Mouse (Mus musculus) midbrain, embryonic 16.5 days (tissue): ENCODE results near the gene Celf1. TPM values are rescaled to one million over a fixed set of nuclear protein-coding genes. Genes with fewer than 3 reads are reported as not detected.

Experiments
- ATAC-seq: fragments of 200-750 bp; cut with Nextera tagmentation; 2 replicates; pipeline ENCODE4 v1.8.0; 2017; ENCODE audit warnings: moderate TSS enrichment
- H3K27ac ChIP-seq: fragments of 300-500 bp; sonication (generic); 2 replicates; pipeline ENCODE4 v1.5.1; 2014; ENCODE audit warnings: mild to moderate bottlenecking, low read length, mixed read lengths
- H3K27me3 ChIP-seq: fragments of 300-500 bp; sonication (generic); 2 replicates; pipeline ENCODE4 v1.6.1; 2014; ENCODE audit warnings: low read depth, low read length, mixed read lengths; ENCODE audit not compliant: control insufficient read depth, insufficient read depth
- H3K36me3 ChIP-seq: fragments of 300-500 bp; sonication (generic); 2 replicates; pipeline ENCODE4 v1.6.1; 2014; ENCODE audit warnings: mild to moderate bottlenecking, low read length, moderate library complexity, mixed read lengths; ENCODE audit not compliant: control insufficient read depth, insufficient read depth
- H3K4me1 ChIP-seq: fragments of 300-500 bp; sonication (generic); 2 replicates; pipeline ENCODE4 v1.6.1; 2014; ENCODE audit warnings: mild to moderate bottlenecking, low read length, mixed read lengths; ENCODE audit not compliant: control insufficient read depth, insufficient read depth
- H3K4me2 ChIP-seq: fragments of 300-500 bp; sonication (generic); 2 replicates; pipeline ENCODE4 v1.6.1; 2014; ENCODE audit warnings: mild to moderate bottlenecking, low read length, mixed read lengths
- H3K4me3 ChIP-seq: fragments of 300-500 bp; sonication (generic); 2 replicates; pipeline ENCODE4 v1.5.1; 2014; ENCODE audit warnings: low read depth, mild to moderate bottlenecking, low read length, moderate library complexity, mixed read lengths
- H3K9ac ChIP-seq: fragments of 300-500 bp; sonication (generic); 2 replicates; pipeline ENCODE4 v1.6.1; 2014; ENCODE audit warnings: low read depth, low read length, mixed read lengths
- H3K9me3 ChIP-seq: fragments of 300-500 bp; sonication (generic); replicated peaks from 2 replicates; pipeline ENCODE4 v1.6.1; 2014; ENCODE audit warnings: mild to moderate bottlenecking, low read length, mixed read lengths; ENCODE audit not compliant: control insufficient read depth, poor library complexity, severe bottlenecking
- WGBS: fragments of 180-500 bp; shearing (Covaris S2); extraction: QIAGEN DNeasy Blood & Tissue Kit; methylation state at CpG from one replicate; pipeline ENCODE4 v1.1.7; 2014; 5-methylcytosine and 5-hydroxymethylcytosine counted together
- polyA plus RNA-seq: library from polyadenylated mRNA; unstranded; fragments of >200 nt; fragmentation: Nextera tagmentation; extraction: Ambion mirVana; gene quantifications from 2 replicates; pipeline ENCODE4 v1.2.1, GENCODE M21; 2015

Gene Celf1
- polyA plus RNA-seq, 1 experiment from 2014 or later = 115 TPM

DNA sequence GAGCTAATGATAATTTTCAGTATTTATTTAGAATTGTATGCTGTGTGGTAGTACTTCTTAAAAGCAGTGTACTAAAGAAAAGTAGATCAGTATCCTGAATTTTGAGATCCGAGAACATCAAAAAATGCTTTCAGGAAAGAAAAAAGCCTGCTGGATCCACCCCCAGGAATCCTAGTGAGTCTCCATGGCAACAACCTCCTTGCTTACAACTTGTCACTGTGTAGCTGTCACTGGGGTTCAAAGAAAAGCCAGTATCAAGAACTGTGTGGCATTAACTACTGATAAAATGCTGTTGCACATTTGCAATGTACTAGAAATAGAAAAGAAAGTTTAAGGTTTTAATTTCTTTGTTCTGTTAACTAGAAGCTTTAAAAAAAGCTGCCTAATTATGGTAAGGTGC, 15.9 kb downstream of the Celf1 start:
- H3K9ac ChIP-seq = no peak overlapping the region
- H3K4me2 ChIP-seq = peak overlapping the region; percentile 32
- peaks cover 23% of the 10 kb centered on the region for H3K4me1 ChIP-seq
- no peak overlapping the region for H3K4me3 ChIP-seq
- ATAC-seq = peak; percentile 83
- WGBS = 5% methylated on average over 1 of the region's 1 CpGs
- H3K9me3 ChIP-seq = no peaks in the 10 kb centered on the region
- peak overlapping the region; percentile 58 for H3K27ac ChIP-seq
- no peaks in the 10 kb centered on the region for H3K36me3 ChIP-seq
- H3K27me3 ChIP-seq = no peaks in the 10 kb centered on the region

- Histone ChIP-seq H3K4me1 (peaks cover 25% of the 10 kb centered on the region), H3K27me3 (no peaks in the 10 kb centered on the region), H3K4me2 (no peak overlapping the region), H3K27ac (no peak overlapping the region), H3K36me3 (no peaks in the 10 kb centered on the region), H3K9me3 (no peaks in the 10 kb centered on the region), H3K9ac (no peak overlapping the region), H3K4me3 (no peak overlapping the region)
- no peak for ATAC-seq
- 86% methylated on average over 3 of the region's 3 CpGs for WGBS
Measured at GRCm38 (mm10) chr2:90958856-90959255, 18.7 kb downstream of the Celf1 start.

DNA sequence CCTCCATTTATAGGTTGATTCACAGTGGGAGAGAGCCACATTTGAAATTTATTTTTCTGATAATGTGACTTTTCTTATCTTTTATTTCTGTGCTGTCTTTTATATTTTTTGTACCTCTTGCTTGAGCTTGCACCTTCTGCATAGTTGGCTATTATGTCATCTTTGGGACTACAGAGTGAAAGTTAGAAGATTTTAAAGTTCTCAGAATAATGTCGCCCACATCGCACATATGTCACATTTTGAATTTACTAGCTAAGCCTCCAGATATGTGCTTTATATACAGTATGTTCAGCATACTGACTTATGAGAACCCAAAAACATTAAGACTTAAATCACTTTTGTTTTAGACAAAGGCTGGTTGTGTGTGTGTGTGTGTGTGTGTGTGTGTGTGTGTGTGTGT, 19.8 kb downstream of the Celf1 start:
- Histone ChIP-seq H3K9ac (no peak overlapping the region), H3K36me3 (no peaks in the 10 kb centered on the region), H3K27ac (no peak overlapping the region), H3K9me3 (no peaks in the 10 kb centered on the region), H3K27me3 (no peaks in the 10 kb centered on the region), H3K4me3 (no peak overlapping the region), H3K4me1 (peaks cover 28% of the 10 kb centered on the region), H3K4me2 (no peak overlapping the region)
- WGBS = 89% methylated on average over 2 of the region's 2 CpGs
- no peak for ATAC-seq

- Histone ChIP-seq H3K4me1 (peaks cover 18% of the 10 kb centered on the region; the same call in 1 of the 2 replicates), H3K4me2 (no peak overlapping the region), H3K9ac (no peak overlapping the region), H3K4me3 (no peak overlapping the region), H3K27ac (no peak overlapping the region), H3K36me3 (no peaks in the 10 kb centered on the region), H3K9me3 (no peaks in the 10 kb centered on the region), H3K27me3 (no peaks in the 10 kb centered on the region)
- no peak for ATAC-seq
- 94% methylated on average over 1 of the region's 1 CpGs for WGBS
Measured at GRCm38 (mm10) chr2:90963304-90963703, 23.1 kb downstream of the Celf1 start.

- H3K9ac ChIP-seq = no peak overlapping the region
- no peaks in the 10 kb centered on the region for H3K9me3 ChIP-seq
- no peaks in the 10 kb centered on the region for H3K27me3 ChIP-seq
- peaks cover 16% of the 10 kb centered on the region; the same call in 1 of the 2 replicates for H3K4me1 ChIP-seq
- no peaks in the 10 kb centered on the region for H3K36me3 ChIP-seq
- H3K27ac ChIP-seq = peak overlapping the region; percentile 33; the same call in 1 of the 2 replicates
- no peak overlapping the region for H3K4me3 ChIP-seq
- H3K4me2 ChIP-seq = no peak overlapping the region
- peak; percentile 50; the same call in 1 of the 2 replicates for ATAC-seq
- 63% methylated on average over 7 of the region's 7 CpGs for WGBS
Measured at GRCm38 (mm10) chr2:90964811-90965465, 24.8 kb downstream of the Celf1 start.

DNA sequence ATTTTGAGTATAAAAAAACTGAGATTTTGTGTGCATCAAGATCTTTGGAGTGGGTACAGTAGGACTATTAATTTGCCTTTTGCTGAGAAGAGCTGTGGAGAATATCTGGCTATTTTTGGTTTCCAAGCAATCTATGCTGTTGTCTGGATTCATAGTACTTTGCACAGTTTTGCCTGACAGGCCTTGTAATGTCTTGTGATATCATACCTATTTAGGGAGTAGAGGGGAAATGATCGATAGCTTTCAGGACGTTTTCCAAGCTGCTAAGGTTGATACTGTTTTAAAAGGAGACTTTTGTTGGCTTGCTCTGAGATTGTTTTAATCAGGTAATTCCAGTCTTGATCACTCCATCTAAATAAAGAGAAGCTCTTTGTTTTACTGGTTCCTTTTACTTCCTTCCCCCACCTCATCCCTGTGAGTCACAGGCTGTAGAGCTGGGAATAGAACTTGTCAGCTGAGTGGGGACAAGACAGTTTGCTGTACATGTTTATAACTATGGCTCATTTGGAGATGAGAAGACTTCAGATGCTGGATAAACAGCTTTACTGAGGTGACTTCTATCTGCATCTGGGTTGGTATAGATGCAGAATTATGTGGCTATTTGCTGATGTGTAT, 25.4 kb downstream of the Celf1 start:
- no peak overlapping the region for H3K4me2 ChIP-seq
- H3K36me3 ChIP-seq = no peaks in the 10 kb centered on the region
- H3K27me3 ChIP-seq = no peaks in the 10 kb centered on the region
- H3K4me1 ChIP-seq = peaks cover 16% of the 10 kb centered on the region; the same call in 1 of the 2 replicates
- no peak overlapping the region for H3K27ac ChIP-seq
- WGBS = 85% methylated on average over 2 of the region's 2 CpGs
- no peak overlapping the region for H3K9ac ChIP-seq
- H3K9me3 ChIP-seq = no peaks in the 10 kb centered on the region
- H3K4me3 ChIP-seq = no peak overlapping the region
- ATAC-seq = no peak

DNA sequence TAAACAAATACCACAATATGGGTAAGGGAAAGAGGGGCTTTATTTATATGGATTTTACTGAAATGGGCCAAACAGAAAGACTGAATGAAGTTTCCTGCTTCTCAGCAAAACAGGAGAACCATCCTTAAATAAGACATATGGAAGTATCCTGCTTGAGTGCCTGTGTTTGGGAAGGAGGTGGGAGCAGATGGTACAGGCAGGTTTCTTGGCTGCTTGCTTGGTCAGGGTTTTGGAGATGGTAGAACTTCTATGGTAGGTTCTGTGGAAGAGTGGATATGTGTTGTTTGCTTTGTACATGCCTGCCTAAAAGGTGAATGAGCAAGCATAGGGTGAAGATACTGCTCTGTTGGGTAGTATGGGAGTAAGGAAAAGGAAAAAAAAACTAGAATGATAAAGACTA, 30.4 kb downstream of the Celf1 start:
- Histone ChIP-seq H3K4me3 (no peak overlapping the region), H3K27ac (no peak overlapping the region)
- no peak for ATAC-seq

DNA sequence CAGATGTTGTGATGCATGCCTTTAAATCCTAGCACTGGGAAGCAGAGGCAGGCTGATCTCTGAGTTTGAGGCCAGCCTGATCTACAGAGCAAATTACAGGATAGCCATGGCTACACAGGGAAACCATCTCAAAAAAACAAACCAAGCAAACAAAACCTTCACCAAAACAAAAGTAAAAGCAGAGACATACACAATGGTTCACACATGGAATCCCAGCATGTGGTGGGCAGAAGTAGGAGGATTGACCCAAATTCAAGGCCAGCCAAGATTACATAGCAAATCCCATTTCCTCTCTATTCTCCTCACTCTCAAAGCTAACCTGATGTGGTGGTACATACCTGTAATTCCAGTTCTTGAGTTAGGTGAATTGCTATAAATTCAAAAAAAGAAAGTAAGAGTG, 33.9 kb downstream of the Celf1 start:
- H3K9ac ChIP-seq = no peak overlapping the region

More for the DNA sequence above, 30.4 kb downstream of the Celf1 start:
- no peaks in the 10 kb centered on the region for H3K36me3 ChIP-seq
- H3K4me2 ChIP-seq = no peak overlapping the region
- H3K9ac ChIP-seq = no peak overlapping the region
- no peaks in the 10 kb centered on the region for H3K9me3 ChIP-seq
- peaks cover 3% of the 10 kb centered on the region; the same call in 1 of the 2 replicates for H3K4me1 ChIP-seq
- no peaks in the 10 kb centered on the region for H3K27me3 ChIP-seq

DNA sequence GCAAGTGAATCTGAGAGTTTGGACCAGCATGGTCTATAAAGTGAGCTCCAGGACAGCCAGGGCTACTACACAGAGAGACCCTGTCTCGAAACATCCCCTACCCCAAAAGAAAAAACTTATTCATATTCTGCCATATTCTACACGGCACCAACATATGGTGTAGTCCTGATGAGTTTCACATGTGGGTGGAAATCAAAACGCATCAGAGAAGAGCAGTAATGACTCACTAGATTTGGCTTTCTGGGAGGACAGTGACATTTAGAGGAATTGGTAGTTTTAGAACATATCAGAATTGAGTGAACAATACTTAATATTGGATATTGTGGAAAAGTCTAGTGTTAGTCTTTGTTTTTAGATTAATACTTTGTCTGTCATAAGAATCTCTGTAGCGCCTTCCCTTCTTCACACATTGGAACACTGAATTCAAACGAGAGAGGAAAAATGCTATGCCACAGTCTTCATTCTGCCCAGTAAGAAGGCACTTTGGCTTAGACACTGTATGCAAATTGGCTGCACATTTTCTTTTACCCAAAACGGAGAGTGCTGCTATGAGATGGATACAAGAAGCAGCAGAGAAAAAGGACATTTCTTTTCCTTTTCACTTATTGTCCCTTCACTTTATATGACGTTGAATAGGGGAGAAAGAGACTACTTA, 35.1 kb downstream of the Celf1 start:
- WGBS = 81% methylated on average over 7 of the region's 7 CpGs
- Histone ChIP-seq H3K9ac (no peak overlapping the region), H3K4me2 (no peak overlapping the region), H3K27me3 (no peaks in the 10 kb centered on the region), H3K9me3 (no peaks in the 10 kb centered on the region), H3K27ac (no peak overlapping the region), H3K4me1 (no peaks in the 10 kb centered on the region), H3K36me3 (no peaks in the 10 kb centered on the region), H3K4me3 (no peak overlapping the region)
- ATAC-seq = no peak

More for the DNA sequence above, 33.9 kb downstream of the Celf1 start:
- Histone ChIP-seq H3K4me3 (no peak overlapping the region), H3K9me3 (no peaks in the 10 kb centered on the region), H3K36me3 (no peaks in the 10 kb centered on the region), H3K4me2 (no peak overlapping the region), H3K4me1 (no peaks in the 10 kb centered on the region), H3K27me3 (no peaks in the 10 kb centered on the region), H3K27ac (no peak overlapping the region)
- no peak for ATAC-seq
